Mouse (Mus musculus): ENCODE results near the gene Marf1. TPM values are rescaled to one million over a fixed set of nuclear protein-coding genes. Genes with fewer than 3 reads are reported as not detected.

The Marf1 gene
- polyA plus RNA-seq, 1 experiment, result 26.6 TPM

DNA sequence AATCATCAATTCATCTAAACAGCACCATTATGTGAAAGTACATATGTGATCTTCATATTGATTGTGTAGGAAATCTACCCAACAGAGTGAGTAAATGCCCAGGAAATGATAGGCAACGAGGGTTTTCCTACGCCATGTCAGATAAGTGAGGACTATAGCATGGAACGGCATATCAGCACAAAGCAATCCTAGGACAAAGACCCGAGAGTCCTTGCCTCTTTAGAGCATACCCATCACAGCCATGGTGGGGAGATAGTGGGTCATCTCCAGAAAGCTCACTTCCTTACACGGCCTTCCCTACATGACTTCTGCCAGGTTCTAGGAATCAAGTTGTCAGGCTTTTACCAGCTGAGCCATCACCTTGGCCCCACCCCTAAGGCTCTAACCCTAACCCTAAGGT, 103.3 kb downstream of the Marf1 start:
- no peak for TF ChIP-seq POLR2A (IDR thresholded peaks at IDR 0.05; ENCODE audit: borderline replicate concordance, extremely low read depth, insufficient read depth, insufficient read length, poor library complexity, severe bottlenecking)
- TF ChIP-seq CTCF (IDR thresholded peaks at IDR 0.05; ENCODE audit: borderline replicate concordance, extremely low read depth, insufficient read depth, insufficient read length), result no peak
- DNase-seq (ENCODE audit: low read depth), result no peak

Other genes with a start within 250 kb of the Marf1 start
- gene 2900011O08Rik, start 176.7 kb downstream of the Marf1 start, polyA plus RNA-seq (2012; rRNA removed), result 131 and 135 TPM in 2 replicates
- 1.4 and 1.6 TPM in 2 replicates for gene Ifitm7, start 176.5 kb downstream of the Marf1 start, polyA plus RNA-seq (2012; rRNA removed)
- gene Nde1, start 76 bp downstream of the Marf1 start, polyA plus RNA-seq (2012; rRNA removed), result 35.9 and 53.5 TPM in 2 replicates
- 0.25 and 0.74 TPM in 2 replicates for gene Myh11, start 128.0 kb upstream of the Marf1 start, polyA plus RNA-seq (2012; rRNA removed)
- gene Fopnl, start 154.1 kb upstream of the Marf1 start, polyA plus RNA-seq (2012; rRNA removed), result 83.0 and 95.1 TPM in 2 replicates
- 12.3 and 12.4 TPM in 2 replicates for gene Abcc1, start 198.2 kb upstream of the Marf1 start, polyA plus RNA-seq (2012; rRNA removed)

Measured in brain, embryonic 14.5 days (tissue).